Mouse (Mus musculus) heart, embryonic 11.5 days (tissue): ENCODE results near the gene Itpk1. TPM values are rescaled to one million over a fixed set of nuclear protein-coding genes. Genes with fewer than 3 reads are reported as not detected.

Experiments used
- ATAC-seq: fragments of 200-750 bp; cut with Nextera tagmentation; replicated peaks from 2 replicates; pipeline ENCODE4 v1.8.0; 2017; ENCODE audit warnings: moderate library complexity; ENCODE audit not compliant: insufficient number of reproducible peaks, low FRiP score, low TSS enrichment
- H3K27ac ChIP-seq: fragments of 300-500 bp; sonication (generic); 2 replicates; pipeline ENCODE4 v1.5.1; 2014; ENCODE audit warnings: mild to moderate bottlenecking, low read depth, low read length
- H3K27me3 ChIP-seq: fragments of 300-500 bp; sonication (generic); 2 replicates; pipeline ENCODE4 v1.6.1; 2014; ENCODE audit warnings: mild to moderate bottlenecking, low read length, mixed read lengths; ENCODE audit not compliant: control insufficient read depth, insufficient read depth
- H3K36me3 ChIP-seq: fragments of 300-500 bp; sonication (generic); 2 replicates; pipeline ENCODE4 v1.6.1; 2014; ENCODE audit warnings: mild to moderate bottlenecking, low read length, moderate library complexity, mixed read lengths; ENCODE audit not compliant: control insufficient read depth, insufficient read depth
- H3K4me1 ChIP-seq: fragments of 300-500 bp; sonication (generic); 2 replicates; pipeline ENCODE4 v1.6.1; 2014; ENCODE audit warnings: low read length; ENCODE audit not compliant: control insufficient read depth, insufficient read depth
- H3K4me2 ChIP-seq: fragments of 300-500 bp; sonication (generic); 2 replicates; pipeline ENCODE4 v1.6.1; 2014; ENCODE audit warnings: mild to moderate bottlenecking, moderate library complexity
- H3K4me3 ChIP-seq: fragments of 300-500 bp; sonication (generic); 2 replicates; pipeline ENCODE4 v1.5.1; 2014; ENCODE audit warnings: low read depth, low read length
- H3K9ac ChIP-seq: fragments of 300-500 bp; sonication (generic); 2 replicates; pipeline ENCODE4 v1.6.1; 2014; ENCODE audit warnings: mild to moderate bottlenecking, low read depth, low read length, moderate library complexity
- H3K9me3 ChIP-seq: fragments of 300-500 bp; sonication (generic); replicated peaks from 2 replicates; pipeline ENCODE4 v1.6.1; 2016; ENCODE audit warnings: low read length; ENCODE audit not compliant: control insufficient read depth
- WGBS: fragments of 180-500 bp; shearing (Covaris S2); extraction: QIAGEN DNeasy Blood & Tissue Kit; methylation state at CpG from one replicate; pipeline ENCODE4 v1.1.7; 2014; ENCODE audit not compliant: insufficient replicate concordance; 5-methylcytosine and 5-hydroxymethylcytosine counted together
- polyA plus RNA-seq: library from polyadenylated mRNA; unstranded; fragments of >200 nt; fragmentation: Nextera tagmentation; extraction: Ambion mirVana; gene quantifications from 2 replicates; pipeline ENCODE4 v1.2.1, GENCODE M21; 2014

Gene Itpk1
- 3.2 and 3.5 TPM in 2 replicates for polyA plus RNA-seq

GRCm38 (mm10) chr12:102704457-102705198, at the start of gene Itpk1:
Gene Itpk1, minus strand, starts transcription at chr12:102704930.
- Histone ChIP-seq H3K36me3 (no peaks in the 10 kb centered on the region), H3K27me3 (peaks cover 14% of the 10 kb centered on the region), H3K9ac (peak within 1 kb of the TSS; percentile 87), H3K4me1 (peaks cover 20% of the 10 kb centered on the region), H3K4me3 (peak within 1 kb of the TSS; percentile 85), H3K9me3 (no peaks in the 10 kb centered on the region), H3K27ac (no peak within 1 kb of the TSS), H3K4me2 (peak within 1 kb of the TSS; percentile 96)
- under 1% methylated on average over 83 of the region's 105 CpGs for WGBS
- peak; percentile 90 for ATAC-seq

- H3K4me1 ChIP-seq: peaks cover 8% of the 10 kb centered on the region; the same call in 1 of the 2 replicates
- WGBS: 81% methylated on average over 3 of the region's 3 CpGs
- H3K4me2 ChIP-seq: no peak overlapping the region
- no peak overlapping the region for H3K9ac ChIP-seq
- ATAC-seq: no peak
- H3K27ac ChIP-seq: no peak overlapping the region
- no peak overlapping the region for H3K4me3 ChIP-seq
- no peaks in the 10 kb centered on the region for H3K27me3 ChIP-seq
- H3K9me3 ChIP-seq: no peaks in the 10 kb centered on the region
- H3K36me3 ChIP-seq: 0 out of 2 replicates have a peak, but pooled peaks cover 3% of the 10 kb centered on the region
Measured at GRCm38 (mm10) chr12:102748256-102748655, 43.5 kb upstream of the Itpk1 start.

- Histone ChIP-seq H3K9ac (peak overlapping the region; percentile 84; the same call in 1 of the 2 replicates), H3K9me3 (no peaks in the 10 kb centered on the region), H3K4me3 (no peak overlapping the region), H3K27me3 (no peaks in the 10 kb centered on the region), H3K4me2 (peak overlapping the region; percentile 89), H3K36me3 (0 out of 2 replicates have a peak, but pooled peaks cover 3% of the 10 kb centered on the region), H3K4me1 (peaks cover 18% of the 10 kb centered on the region), H3K27ac (no peak overlapping the region)
- ATAC-seq: no peak
- WGBS: 51% methylated on average over 6 of the region's 6 CpGs
Measured at GRCm38 (mm10) chr12:102744839-102745238, 40.1 kb upstream of the Itpk1 start.

- Histone ChIP-seq H3K9ac (peak within 1 kb of the TSS; percentile 84), H3K4me1 (peaks cover 18% of the 10 kb centered on the region), H3K9me3 (no peaks in the 10 kb centered on the region), H3K27ac (peak within 1 kb of the TSS; percentile 90), H3K4me3 (peak within 1 kb of the TSS; percentile 76), H3K36me3 (0 out of 2 replicates have a peak, but pooled peaks cover 3% of the 10 kb centered on the region), H3K4me2 (peak within 1 kb of the TSS; percentile 89), H3K27me3 (no peaks in the 10 kb centered on the region)
- peak; percentile 94 for ATAC-seq
- WGBS: under 1% methylated on average over 63 of the region's 63 CpGs
Measured at GRCm38 (mm10) chr12:102743589-102744574, 39.2 kb upstream of the Itpk1 start, which contains the start of the genes Moap1 and Tmem251. Gene Moap1, minus strand, starts transcription at chr12:102743661. Gene Tmem251, plus strand, starts transcription at chr12:102743762.

- ATAC-seq: peak; percentile 40
- peak overlapping the region; percentile 76 for H3K4me3 ChIP-seq
Measured at GRCm38 (mm10) chr12:102743036-102743588, 38.4 kb upstream of the Itpk1 start.

GRCm38 (mm10) chr12:102742056-102742455, 37.3 kb upstream of the Itpk1 start:
- Histone ChIP-seq H3K27ac (no peak overlapping the region), H3K27me3 (no peaks in the 10 kb centered on the region), H3K4me3 (no peak overlapping the region), H3K9me3 (no peaks in the 10 kb centered on the region), H3K4me2 (no peak overlapping the region), H3K9ac (no peak overlapping the region), H3K36me3 (no peaks in the 10 kb centered on the region), H3K4me1 (peaks cover 18% of the 10 kb centered on the region)
- WGBS: 59% methylated on average over 7 of the region's 7 CpGs
- ATAC-seq: no peak

More at GRCm38 (mm10) chr12:102743036-102743588, 38.4 kb upstream of the Itpk1 start:
- Histone ChIP-seq H3K9ac (peak overlapping the region; percentile 84), H3K9me3 (no peaks in the 10 kb centered on the region), H3K27ac (peak overlapping the region; percentile 90), H3K36me3 (0 out of 2 replicates have a peak, but pooled peaks cover under 1% of the 10 kb centered on the region), H3K4me1 (peaks cover 18% of the 10 kb centered on the region), H3K4me2 (peak overlapping the region; percentile 89), H3K27me3 (no peaks in the 10 kb centered on the region)
- WGBS: under 1% methylated on average over 33 of the region's 33 CpGs

GRCm38 (mm10) chr12:102740285-102740684, 35.6 kb upstream of the Itpk1 start:
- Histone ChIP-seq H3K27me3 (no peaks in the 10 kb centered on the region), H3K9me3 (no peaks in the 10 kb centered on the region), H3K4me2 (no peak overlapping the region), H3K9ac (no peak overlapping the region), H3K4me3 (no peak overlapping the region), H3K36me3 (no peaks in the 10 kb centered on the region), H3K4me1 (peaks cover 18% of the 10 kb centered on the region), H3K27ac (no peak overlapping the region)
- 56% methylated on average over 3 of the region's 3 CpGs for WGBS
- no peak for ATAC-seq

GRCm38 (mm10) chr12:102739096-102739495, 34.4 kb upstream of the Itpk1 start:
- no peak overlapping the region for H3K4me3 ChIP-seq
- no peaks in the 10 kb centered on the region for H3K9me3 ChIP-seq
- WGBS: 58% methylated on average over 5 of the region's 5 CpGs
- peaks cover 11% of the 10 kb centered on the region for H3K4me1 ChIP-seq
- no peak for ATAC-seq
- H3K36me3 ChIP-seq: no peaks in the 10 kb centered on the region
- H3K27me3 ChIP-seq: no peaks in the 10 kb centered on the region
- H3K9ac ChIP-seq: no peak overlapping the region
- H3K27ac ChIP-seq: no peak overlapping the region
- H3K4me2 ChIP-seq: no peak overlapping the region
